Mouse (Mus musculus) heart, postnatal 0 days (tissue): ENCODE measurements around the gene Hist1h2bb. TPM values are rescaled to one million over a fixed set of nuclear protein-coding genes. Genes with fewer than 3 reads are reported as not detected.
A peak's percentile ranks its signal among the peaks of the same experiment; 100 is the strongest.
"Not testable (repeated sequence)": the region's sequence is repeated elsewhere in the genome, so short reads cannot be mapped to it uniquely, and the experiment has no call there.

Experiments
- ATAC-seq: fragments of 200-750 bp; cut with Nextera tagmentation; 2 replicates; pipeline ENCODE4 v1.8.0; 2017; ENCODE audit warnings: low read depth, moderate number of reproducible peaks, moderate library complexity; ENCODE audit not compliant: insufficient read depth
- DNase-seq: peaks from one replicate; pipeline ENCODE4 v3.0.0-alpha.2; 2016; ENCODE audit warnings: low spot score
- H3K27ac ChIP-seq: fragments of 300-500 bp; sonication (generic); 2 replicates; pipeline ENCODE4 v1.5.1; 2014; ENCODE audit warnings: low read depth, mild to moderate bottlenecking
- H3K27me3 ChIP-seq: fragments of 300-500 bp; sonication (generic); 2 replicates; pipeline ENCODE4 v1.6.1; 2014; ENCODE audit warnings: low read length, mixed read lengths; ENCODE audit not compliant: control insufficient read depth, insufficient read depth
- H3K36me3 ChIP-seq: fragments of 300-500 bp; sonication (generic); replicated peaks from 2 replicates; pipeline ENCODE4 v1.6.1; 2014; ENCODE audit warnings: low read length, mixed read lengths; ENCODE audit not compliant: control insufficient read depth, insufficient read depth
- H3K4me1 ChIP-seq: fragments of 300-500 bp; sonication (generic); 2 replicates; pipeline ENCODE4 v1.6.1; 2014; ENCODE audit warnings: antibody characterized with exemption; ENCODE audit not compliant: control insufficient read depth, insufficient read depth
- H3K4me2 ChIP-seq: fragments of 300-500 bp; sonication (generic); 2 replicates; pipeline ENCODE4 v1.6.1; 2014; ENCODE audit warnings: low read depth, mild to moderate bottlenecking, low read length, moderate library complexity
- H3K4me3 ChIP-seq: fragments of 300-500 bp; sonication (generic); 2 replicates; pipeline ENCODE4 v1.5.1; 2014; ENCODE audit warnings: low read depth, low read length
- H3K9ac ChIP-seq: fragments of 300-500 bp; sonication (generic); replicated peaks from 2 replicates; pipeline ENCODE4 v1.6.1; 2014; ENCODE audit warnings: low read depth, low read length, mixed read lengths
- H3K9me3 ChIP-seq: fragments of 300-500 bp; sonication (generic); replicated peaks from 2 replicates; pipeline ENCODE4 v1.6.1; 2016; ENCODE audit warnings: low read length; ENCODE audit not compliant: control insufficient read depth
- CTCF ChIP-seq: IDR thresholded peaks from 2 replicates; pipeline ENCODE4 v1.5.1; 2016; ENCODE audit warnings: antibody characterized with exemption, control low read depth, low read depth
- EP300 ChIP-seq: IDR thresholded peaks from 2 replicates; pipeline ENCODE4 v1.6.1; 2016; ENCODE audit warnings: antibody characterized with exemption, low read depth
- WGBS: fragments of 180-500 bp; shearing (Covaris S2); extraction: QIAGEN DNeasy Blood & Tissue Kit; methylation state at CpG from one replicate; pipeline ENCODE4 v1.1.7; 2014; 5-methylcytosine and 5-hydroxymethylcytosine counted together
- polyA plus RNA-seq: library from polyadenylated mRNA; unstranded; fragments of >200 nt; fragmentation: Nextera tagmentation; extraction: Ambion mirVana; gene quantifications from 2 replicates; pipeline ENCODE4 v1.2.1, GENCODE M21; 2015
- total RNA-seq: library from RNA; depleted of rRNA; stranded (reverse); fragments of >200 nt; gene quantifications from 2 replicates; pipeline ENCODE4 v1.2.3, GENCODE M21; 2014; ENCODE audit warnings: low replicate concordance; rRNA removed

Gene Hist1h2bb
- 1,542 and 1,547 TPM in 2 replicates for total RNA-seq
- polyA plus RNA-seq: 0.59 and 0.78 TPM in 2 replicates

GRCm38 (mm10) chr13:23746201-23747080, at the start of gene Hist1h2bb:
TSS of gene Hist1h2bb (plus strand) at chr13:23746734.
- DNase-seq (peak; percentile 99), ATAC-seq (peak; percentile 86)
- 1% methylated on average over 36 of the region's 58 CpGs for WGBS
- Histone ChIP-seq H3K4me1 (peaks cover 11% of the 10 kb centered on the region; the same call in 1 of the 2 replicates), H3K27ac (peak within 1 kb of the TSS; percentile 98), H3K4me3 (peak within 1 kb of the TSS; percentile 38), H3K9ac (peak within 1 kb of the TSS; percentile 55), H3K4me2 (peak within 1 kb of the TSS; percentile 60)
- TF ChIP-seq EP300: peak; percentile 52; the same call in 1 of the 2 replicates
- H3K36me3 ChIP-seq, H3K27me3 ChIP-seq, H3K9me3 ChIP-seq: not testable (repeated sequence)

GRCm38 (mm10) chr13:23697491-23698299, 48.8 kb upstream of the Hist1h2bb start:
- ATAC-seq: peak; percentile 15; the same call in 1 of the 2 replicates
- peak overlapping the region; percentile 79 for H3K4me2 ChIP-seq
- WGBS: under 1% methylated on average over 24 of the region's 32 CpGs
- no peak for TF ChIP-seq EP300
- peak; percentile 78 for TF ChIP-seq CTCF
- peak overlapping the region; percentile 50 for H3K4me3 ChIP-seq
- 0 out of 2 replicates have a peak, but pooled peaks cover 6% of the 10 kb centered on the region for H3K4me1 ChIP-seq
- peak overlapping the region; percentile 92 for H3K27ac ChIP-seq
- H3K9ac ChIP-seq: peak overlapping the region; percentile 65
- DNase-seq: peak; percentile 78
- H3K36me3 ChIP-seq: no peaks in the 10 kb centered on the region
- no peaks in the 10 kb centered on the region for H3K9me3 ChIP-seq
- H3K27me3 ChIP-seq: no peaks in the 10 kb centered on the region

DNA sequence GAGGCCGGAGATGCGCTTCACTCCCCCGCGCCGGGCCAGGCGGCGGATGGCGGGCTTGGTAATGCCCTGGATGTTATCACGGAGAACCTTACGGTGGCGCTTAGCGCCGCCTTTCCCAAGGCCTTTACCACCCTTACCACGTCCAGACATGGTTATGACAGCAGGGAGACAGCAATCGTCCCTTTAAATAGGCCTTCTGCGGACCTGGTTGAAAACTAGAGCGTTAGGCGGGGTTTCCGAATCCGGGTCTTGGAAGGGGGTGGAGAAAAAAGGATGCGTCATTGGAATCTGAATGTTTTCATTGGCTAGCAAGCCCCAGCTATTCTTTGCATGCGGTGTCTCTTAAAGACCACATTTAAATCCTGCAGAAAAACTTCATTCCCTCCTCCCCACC, 48.2 kb upstream of the Hist1h2bb start, which contains the start of gene Hist1h4c:
Hist1h4c (minus strand) TSS at position 155 of the 394 bp plus-strand sequence.
- Histone ChIP-seq H3K36me3 (no peaks in the 10 kb centered on the region), H3K4me1 (0 out of 2 replicates have a peak, but pooled peaks cover 6% of the 10 kb centered on the region), H3K4me3 (peak within 1 kb of the TSS; percentile 50), H3K27me3 (no peaks in the 10 kb centered on the region), H3K4me2 (peak within 1 kb of the TSS; percentile 79), H3K27ac (peak within 1 kb of the TSS; percentile 92), H3K9ac (peak within 1 kb of the TSS; percentile 65), H3K9me3 (no peaks in the 10 kb centered on the region)
- DNase-seq (peak; percentile 99), ATAC-seq (peak; percentile 93)
- WGBS: 0% methylated on average over 16 of the region's 22 CpGs
- TF ChIP-seq CTCF (no peak), EP300 (peak; percentile 98)

DNA sequence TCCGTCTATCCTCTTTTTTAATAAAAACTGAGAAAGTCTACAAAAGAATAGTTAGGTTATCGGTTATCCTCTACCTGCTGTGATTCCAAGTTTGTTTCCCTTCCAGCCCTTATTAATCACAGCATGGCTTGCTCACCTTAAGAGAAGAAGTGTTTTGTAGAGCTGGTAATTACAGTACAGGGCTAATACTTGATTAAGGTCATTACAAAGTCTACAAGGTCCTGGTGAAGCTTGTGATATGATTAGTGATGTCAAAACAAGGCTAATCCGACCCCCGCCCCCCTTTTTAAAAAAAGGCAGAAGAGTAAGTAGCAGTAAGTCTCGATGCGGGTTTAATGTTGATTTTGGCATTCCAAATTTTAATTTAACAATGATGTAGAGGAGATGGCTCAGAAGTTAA, 47.5 kb upstream of the Hist1h2bb start:
- 60% methylated on average over 6 of the region's 6 CpGs for WGBS
- no peak for TF ChIP-seq CTCF
- TF ChIP-seq EP300: no peak
- Histone ChIP-seq H3K9ac (no peak overlapping the region), H3K4me2 (peak overlapping the region; percentile 79; the same call in 1 of the 2 replicates), H3K36me3 (no peaks in the 10 kb centered on the region), H3K4me1 (0 out of 2 replicates have a peak, but pooled peaks cover 6% of the 10 kb centered on the region), H3K27ac (peak overlapping the region; percentile 92; the same call in 1 of the 2 replicates), H3K9me3 (no peaks in the 10 kb centered on the region), H3K4me3 (peak overlapping the region; percentile 16; the same call in 1 of the 2 replicates), H3K27me3 (no peaks in the 10 kb centered on the region)
- no peak for DNase-seq
- no peak for ATAC-seq

GRCm38 (mm10) chr13:23699767-23700166, 46.8 kb upstream of the Hist1h2bb start:
- Histone ChIP-seq H3K4me1 (0 out of 2 replicates have a peak, but pooled peaks cover 6% of the 10 kb centered on the region), H3K9me3 (no peaks in the 10 kb centered on the region), H3K27me3 (no peaks in the 10 kb centered on the region), H3K4me3 (no peak overlapping the region), H3K36me3 (no peaks in the 10 kb centered on the region), H3K9ac (no peak overlapping the region), H3K4me2 (no peak overlapping the region), H3K27ac (no peak overlapping the region)
- TF ChIP-seq EP300 (no peak), CTCF (no peak)
- WGBS: 54% methylated on average over 3 of the region's 3 CpGs
- no peak for DNase-seq
- ATAC-seq: no peak
